Mouse (Mus musculus) bone marrow macrophage, adult 2 months (primary cell): ENCODE measurements around the gene Mycn.

Experiments
- CTCF ChIP-seq: IDR thresholded peaks from 2 replicates; pipeline ENCODE4 v1.5.1; 2012; ENCODE audit warnings: low read depth, mild to moderate bottlenecking, low read length, moderate library complexity
- POLR2A ChIP-seq: IDR thresholded peaks from 2 replicates; pipeline ENCODE4 v1.6.1; 2012; ENCODE audit warnings: mild to moderate bottlenecking, low read depth, low read length, borderline replicate concordance

- TF ChIP-seq POLR2A (no peak), CTCF (no peak)
These were observed 33.7 kb upstream of the Mycn start for GRCm38 (mm10) chr12:12975397-12975796.
